Mouse (Mus musculus) kidney, postnatal 0 days (tissue): ENCODE results near the gene Lsamp. TPM values are rescaled to one million over a fixed set of nuclear protein-coding genes. Genes with fewer than 3 reads are reported as not detected.

Source experiments
- ATAC-seq: fragments of 200-750 bp; cut with Nextera tagmentation; replicated peaks from 2 replicates; pipeline ENCODE4 v1.8.0; 2017; ENCODE audit warnings: low read depth, moderate number of reproducible peaks, moderate TSS enrichment, moderate library complexity; ENCODE audit not compliant: low FRiP score
- DNase-seq: peaks from one replicate; pipeline ENCODE4 v3.0.0-alpha.2; 2016; ENCODE audit warnings: low spot score
- H3K27ac ChIP-seq: fragments of 300-500 bp; sonication (generic); 2 replicates; pipeline ENCODE4 v1.5.1; 2014; ENCODE audit warnings: mild to moderate bottlenecking
- H3K27me3 ChIP-seq: fragments of 300-500 bp; sonication (generic); 2 replicates; pipeline ENCODE4 v1.6.1; 2014; ENCODE audit warnings: low read length, mixed read lengths; ENCODE audit not compliant: insufficient read depth
- H3K36me3 ChIP-seq: fragments of 300-500 bp; sonication (generic); 2 replicates; pipeline ENCODE4 v1.6.1; 2014; ENCODE audit warnings: low read length, mixed read lengths; ENCODE audit not compliant: insufficient read depth
- H3K4me1 ChIP-seq: fragments of 300-500 bp; sonication (generic); replicated peaks from 2 replicates; pipeline ENCODE4 v1.6.1; 2014; ENCODE audit warnings: antibody characterized with exemption, low read length, mixed read lengths; ENCODE audit not compliant: insufficient read depth
- H3K4me2 ChIP-seq: fragments of 300-500 bp; sonication (generic); 2 replicates; pipeline ENCODE4 v1.6.1; 2014; ENCODE audit warnings: mild to moderate bottlenecking, low read length, moderate library complexity, mixed read lengths
- H3K4me3 ChIP-seq: fragments of 300-500 bp; sonication (generic); replicated peaks from 2 replicates; pipeline ENCODE4 v1.5.1; 2014; ENCODE audit warnings: low read depth, low read length
- H3K9ac ChIP-seq: fragments of 300-500 bp; sonication (generic); 2 replicates; pipeline ENCODE4 v1.6.1; 2014; ENCODE audit warnings: low read depth, low read length
- H3K9me3 ChIP-seq: fragments of 300-500 bp; sonication (generic); replicated peaks from 2 replicates; pipeline ENCODE4 v1.6.1; 2016; ENCODE audit warnings: low read length, inconsistent platforms, mixed read lengths
- CTCF ChIP-seq: IDR thresholded peaks from 2 replicates; pipeline ENCODE4 v1.5.1; 2016; ENCODE audit warnings: antibody characterized with exemption, low read depth, mild to moderate bottlenecking, moderate library complexity
- WGBS: fragments of 180-500 bp; shearing (Covaris S2); extraction: QIAGEN DNeasy Blood & Tissue Kit; methylation state at CpG from one replicate; pipeline ENCODE4 v1.1.7; 2014; 5-methylcytosine and 5-hydroxymethylcytosine counted together
- polyA plus RNA-seq: library from polyadenylated mRNA; unstranded; fragments of >200 nt; fragmentation: Nextera tagmentation; extraction: Ambion mirVana; gene quantifications from 2 replicates; pipeline ENCODE4 v1.2.1, GENCODE M21; 2015

The Lsamp gene
- polyA plus RNA-seq, 1 experiment from 2014 or later, result 2.7 TPM

DNA sequence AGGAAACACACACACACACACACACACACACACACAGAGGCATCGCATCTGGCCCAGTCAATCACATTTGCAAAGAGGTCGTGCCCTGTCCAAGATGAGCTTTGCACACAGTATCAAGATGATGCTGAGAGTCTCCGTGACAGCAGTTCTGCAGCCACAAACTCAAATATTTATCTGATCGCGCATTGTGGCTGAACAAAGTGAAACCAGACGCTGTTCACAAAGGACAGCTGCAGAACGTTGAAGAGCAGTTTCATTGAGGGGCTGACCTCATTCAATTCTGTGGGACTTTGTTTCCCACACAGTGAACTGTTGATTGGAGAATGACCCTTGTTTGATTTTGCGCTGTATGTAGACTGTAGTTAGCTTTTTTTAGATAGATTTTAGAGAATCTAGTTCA lies 2168.5 kb downstream of the Lsamp start:
- Histone ChIP-seq H3K27me3 (no peaks in the 10 kb centered on the region), H3K27ac (no peak overlapping the region), H3K9ac (no peak overlapping the region), H3K4me2 (peak overlapping the region; percentile 14), H3K9me3 (no peaks in the 10 kb centered on the region), H3K4me3 (no peak overlapping the region), H3K4me1 (no peaks in the 10 kb centered on the region), H3K36me3 (no peaks in the 10 kb centered on the region)
- 55% methylated on average over 8 of the region's 8 CpGs for WGBS
- ATAC-seq (no peak), DNase-seq (peak; percentile 61)
- no peak for TF ChIP-seq CTCF

DNA sequence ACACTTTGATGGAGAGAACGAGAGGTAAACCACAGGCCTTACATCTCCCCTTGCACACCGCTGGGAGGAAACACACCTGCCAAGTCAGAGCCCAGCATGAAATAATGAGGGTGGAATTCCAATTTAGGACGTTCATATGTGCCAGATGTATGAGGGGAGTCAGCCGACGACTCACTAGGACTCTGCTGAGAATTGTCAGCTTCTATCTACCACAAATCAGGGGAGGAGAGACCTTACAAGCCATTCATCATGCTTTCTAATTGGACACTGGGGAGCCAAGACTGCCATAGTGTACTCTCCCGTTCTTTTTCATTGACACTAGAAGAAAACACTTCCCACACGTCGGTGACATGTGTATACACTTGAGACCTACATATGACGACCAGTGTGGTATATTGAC lies 2173.7 kb downstream of the Lsamp start:
- Histone ChIP-seq H3K9ac (no peak overlapping the region), H3K4me3 (no peak overlapping the region), H3K4me1 (no peaks in the 10 kb centered on the region), H3K27me3 (no peaks in the 10 kb centered on the region), H3K9me3 (no peaks in the 10 kb centered on the region), H3K27ac (no peak overlapping the region), H3K4me2 (no peak overlapping the region), H3K36me3 (no peaks in the 10 kb centered on the region)
- no peak for TF ChIP-seq CTCF
- DNase-seq (peak; percentile 6), ATAC-seq (no peak)
- 53% methylated on average over 9 of the region's 9 CpGs for WGBS

DNA sequence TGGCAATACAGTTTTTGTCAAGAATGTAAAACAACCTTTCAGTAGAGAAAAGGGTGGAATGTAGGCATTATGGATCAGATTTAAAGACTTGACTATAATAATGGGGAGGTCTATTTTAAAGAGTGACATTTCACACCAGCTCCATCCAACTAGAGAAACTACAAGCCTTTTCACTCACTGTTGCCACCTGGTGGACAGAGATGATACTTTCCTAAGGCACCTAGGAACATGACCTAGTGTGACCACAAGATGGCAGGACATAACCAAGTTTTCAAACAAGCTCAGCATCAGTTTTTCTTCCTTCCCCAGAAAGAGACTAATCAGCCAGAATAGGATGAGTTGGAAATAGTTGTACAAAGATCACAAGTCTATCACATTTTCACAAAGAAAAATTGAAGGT lies 2180.8 kb downstream of the Lsamp start:
- no peaks in the 10 kb centered on the region for H3K4me1 ChIP-seq
- no peak overlapping the region for H3K4me3 ChIP-seq
- no peak overlapping the region for H3K4me2 ChIP-seq
- H3K36me3 ChIP-seq, result no peaks in the 10 kb centered on the region
- H3K27ac ChIP-seq, result no peak overlapping the region
- H3K9me3 ChIP-seq, result no peaks in the 10 kb centered on the region
- DNase-seq (peak; percentile 92), ATAC-seq (0 out of 2 replicates have a peak, but pooled peaks have one; percentile 36)
- H3K9ac ChIP-seq, result no peak overlapping the region
- TF ChIP-seq CTCF, result peak; percentile 100
- H3K27me3 ChIP-seq, result no peaks in the 10 kb centered on the region

DNA sequence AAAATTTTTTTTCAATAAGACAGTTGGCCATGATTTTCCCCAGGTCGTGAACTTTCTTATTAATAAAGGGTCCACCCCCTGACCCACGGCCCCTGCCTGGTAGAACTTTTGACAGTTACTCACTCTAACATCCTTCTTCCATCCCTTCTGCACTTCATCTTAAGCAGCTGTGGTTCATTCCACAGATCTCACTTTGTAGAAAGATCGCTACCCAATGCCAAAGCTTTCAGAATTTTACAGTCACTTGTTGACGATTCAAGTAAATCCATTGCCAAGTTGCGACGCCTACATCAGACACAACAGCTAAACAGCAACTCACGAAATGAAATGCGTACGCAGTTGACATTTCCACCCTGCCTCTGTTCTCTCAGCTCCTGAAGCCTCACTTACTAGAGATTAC lies 2184.1 kb downstream of the Lsamp start:
- H3K9ac ChIP-seq, result no peak overlapping the region
- no peak for TF ChIP-seq CTCF
- H3K9me3 ChIP-seq, result no peaks in the 10 kb centered on the region
- H3K4me3 ChIP-seq, result no peak overlapping the region
- 88% methylated on average over 9 of the region's 9 CpGs for WGBS
- no peak overlapping the region for H3K4me2 ChIP-seq
- H3K4me1 ChIP-seq, result no peaks in the 10 kb centered on the region
- H3K36me3 ChIP-seq, result no peaks in the 10 kb centered on the region
- no peak for DNase-seq
- no peak overlapping the region for H3K27ac ChIP-seq
- H3K27me3 ChIP-seq, result no peaks in the 10 kb centered on the region
- no peak for ATAC-seq

DNA sequence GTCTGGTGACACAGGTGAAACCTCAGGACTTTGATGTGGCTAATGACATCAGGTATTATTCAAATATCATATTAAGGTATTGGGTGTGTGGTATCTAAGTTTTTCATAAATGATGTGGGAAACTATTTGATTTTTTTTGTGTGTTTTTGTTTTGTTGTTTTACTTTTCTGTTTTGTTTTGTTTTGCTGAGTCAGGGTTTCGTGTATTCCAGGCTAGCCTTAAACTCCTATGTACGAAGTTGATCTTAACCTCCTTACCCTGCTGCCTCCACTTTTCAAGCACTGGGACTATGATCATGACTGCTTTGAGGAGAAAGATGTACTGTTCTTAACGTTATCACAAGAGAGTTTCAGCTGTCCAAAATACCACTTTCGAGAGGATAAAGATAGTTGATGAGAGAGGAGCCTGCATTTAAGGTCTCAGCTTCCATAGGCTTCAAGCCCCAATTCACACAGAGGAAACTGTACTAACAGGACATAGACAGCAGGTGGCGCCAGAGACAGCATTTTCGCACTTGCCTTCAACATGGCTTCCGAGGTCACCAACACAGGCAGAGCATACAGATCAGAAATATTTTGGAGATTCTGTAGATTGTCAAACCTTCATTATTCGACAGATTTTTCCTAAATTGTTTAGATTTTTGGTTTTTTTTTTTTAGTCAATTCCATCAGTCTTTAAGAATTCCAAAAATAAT lies 2185.4 kb downstream of the Lsamp start:
- TF ChIP-seq CTCF, result peak; percentile 96
- no peak overlapping the region for H3K9ac ChIP-seq
- no peaks in the 10 kb centered on the region for H3K4me1 ChIP-seq
- no peaks in the 10 kb centered on the region for H3K27me3 ChIP-seq
- H3K4me2 ChIP-seq, result no peak overlapping the region
- 23% methylated on average over 8 of the region's 8 CpGs for WGBS
- DNase-seq (peak; percentile 87), ATAC-seq (no peak; the same call in 1 of the 2 replicates)
- no peaks in the 10 kb centered on the region for H3K36me3 ChIP-seq
- H3K27ac ChIP-seq, result no peak overlapping the region
- H3K4me3 ChIP-seq, result no peak overlapping the region
- no peaks in the 10 kb centered on the region for H3K9me3 ChIP-seq

DNA sequence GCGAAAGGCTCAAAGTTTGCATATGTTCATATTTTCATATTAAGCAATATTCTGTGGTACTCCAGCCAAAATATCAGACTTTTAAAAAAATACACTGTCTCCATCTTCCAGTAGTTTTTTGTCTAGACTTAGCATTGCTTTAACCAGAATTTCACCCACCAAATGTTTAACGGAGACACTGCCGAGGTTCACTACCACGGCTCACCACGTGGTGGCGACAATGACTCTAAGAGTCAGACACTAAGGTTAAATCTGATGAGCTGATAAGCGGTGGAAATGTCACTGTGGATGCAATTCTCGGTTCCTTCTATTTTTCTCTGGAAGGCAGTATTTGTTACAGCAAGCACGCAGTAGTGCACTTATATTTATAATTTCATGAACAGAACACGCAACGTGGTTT lies 2188.3 kb downstream of the Lsamp start:
- Histone ChIP-seq H3K9me3 (no peaks in the 10 kb centered on the region), H3K27me3 (no peaks in the 10 kb centered on the region), H3K4me3 (no peak overlapping the region), H3K9ac (no peak overlapping the region), H3K36me3 (no peaks in the 10 kb centered on the region), H3K4me1 (no peaks in the 10 kb centered on the region), H3K4me2 (no peak overlapping the region), H3K27ac (no peak overlapping the region)
- TF ChIP-seq CTCF, result peak; percentile 85
- DNase-seq (peak; percentile 70), ATAC-seq (no peak)
- 28% methylated on average over 11 of the region's 11 CpGs for WGBS

DNA sequence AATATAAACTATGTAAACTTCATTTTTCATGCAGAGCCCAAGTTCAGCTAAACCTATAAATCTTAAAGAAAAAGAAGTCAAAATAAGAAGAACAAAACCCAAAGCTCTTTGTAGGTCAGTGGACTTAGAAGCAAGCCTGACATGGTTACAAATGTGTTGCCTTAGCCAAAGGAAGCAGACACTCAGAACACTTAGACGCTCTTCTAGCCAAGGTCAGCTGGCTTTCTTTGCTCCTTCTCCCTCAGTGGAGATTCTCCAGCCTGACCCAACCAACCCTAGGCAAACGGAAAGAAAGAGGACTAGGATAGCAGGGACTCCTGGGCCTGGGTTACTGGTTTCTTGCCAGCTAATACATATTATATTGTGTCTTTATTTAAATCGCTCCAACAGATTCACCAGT lies 2194.7 kb downstream of the Lsamp start:
- no peak overlapping the region for H3K4me3 ChIP-seq
- no peak overlapping the region for H3K4me2 ChIP-seq
- H3K4me1 ChIP-seq, result no peaks in the 10 kb centered on the region
- no peak for TF ChIP-seq CTCF
- no peaks in the 10 kb centered on the region for H3K9me3 ChIP-seq
- no peak overlapping the region for H3K9ac ChIP-seq
- no peak for ATAC-seq
- peak; percentile 41 for DNase-seq
- H3K27ac ChIP-seq, result no peak overlapping the region
- no peaks in the 10 kb centered on the region for H3K36me3 ChIP-seq
- no peaks in the 10 kb centered on the region for H3K27me3 ChIP-seq
- WGBS, result 76% methylated on average over 3 of the region's 3 CpGs
